Mouse (Mus musculus): ENCODE data around the gene Gbf1.

GRCm38 (mm10) chr19:46110214-46110613 lies 42.1 kb upstream of the Gbf1 start:
- no peak for TF ChIP-seq CTCF (IDR thresholded peaks at IDR 0.05; ENCODE audit: control insufficient read depth, insufficient read depth, insufficient read length)
- TF ChIP-seq CEBPB (IDR thresholded peaks at IDR 0.05; ENCODE audit: low read depth): no peak
- no peak for TF ChIP-seq USF1 (IDR thresholded peaks at IDR 0.05; ENCODE audit: low read depth)
- no peak for TF ChIP-seq MAX (IDR thresholded peaks at IDR 0.05)
- no peak for TF ChIP-seq MYOD1 (IDR thresholded peaks at IDR 0.05; ENCODE audit: control insufficient read depth, insufficient read length, low read depth)
- TF ChIP-seq MYOG (IDR thresholded peaks at IDR 0.05; ENCODE audit: control insufficient read depth, extremely low read depth, insufficient read length): no peak
- no peak for TF ChIP-seq FOSL1 (IDR thresholded peaks at IDR 0.05; ENCODE audit: insufficient read depth, low read length, poor library complexity, severe bottlenecking)
